Mouse (Mus musculus) kidney, embryonic 14.5 days (tissue): ENCODE measurements around the gene Krcc1. TPM values are rescaled to one million over a fixed set of nuclear protein-coding genes. Genes with fewer than 3 reads are reported as not detected.

ENCODE experiments used
- ATAC-seq: fragments of 200-750 bp; cut with Nextera tagmentation; 2 replicates; pipeline ENCODE4 v1.8.0; 2017; ENCODE audit warnings: moderate number of reproducible peaks, mild to moderate bottlenecking, moderate TSS enrichment, moderate library complexity; ENCODE audit not compliant: low FRiP score, low TSS enrichment
- H3K27ac ChIP-seq: fragments of 300-500 bp; sonication (generic); 2 replicates; pipeline ENCODE4 v1.5.1; 2014; ENCODE audit warnings: low read depth, mild to moderate bottlenecking, low read length, moderate library complexity, mixed read lengths
- H3K27me3 ChIP-seq: fragments of 300-500 bp; sonication (generic); 2 replicates; pipeline ENCODE4 v1.6.1; 2014; ENCODE audit warnings: mild to moderate bottlenecking, low read length; ENCODE audit not compliant: control insufficient read depth, insufficient read depth
- H3K36me3 ChIP-seq: fragments of 300-500 bp; sonication (generic); 2 replicates; pipeline ENCODE4 v1.6.1; 2014; ENCODE audit warnings: low read length, mixed read lengths; ENCODE audit not compliant: control insufficient read depth, insufficient read depth
- H3K4me1 ChIP-seq: fragments of 300-500 bp; sonication (generic); 2 replicates; pipeline ENCODE4 v1.6.1; 2014; ENCODE audit warnings: low read length, mixed read lengths; ENCODE audit not compliant: control insufficient read depth, insufficient read depth
- H3K4me2 ChIP-seq: fragments of 300-500 bp; sonication (generic); replicated peaks from 2 replicates; pipeline ENCODE4 v1.6.1; 2014; ENCODE audit warnings: low read depth, mild to moderate bottlenecking, low read length
- H3K4me3 ChIP-seq: fragments of 300-500 bp; sonication (generic); 2 replicates; pipeline ENCODE4 v1.5.1; 2014; ENCODE audit warnings: mild to moderate bottlenecking, low read length
- H3K9ac ChIP-seq: fragments of 300-500 bp; sonication (generic); 2 replicates; pipeline ENCODE4 v1.6.1; 2014; ENCODE audit warnings: low read depth, mild to moderate bottlenecking, low read length, moderate library complexity
- H3K9me3 ChIP-seq: fragments of 300-500 bp; sonication (generic); 2 replicates; pipeline ENCODE4 v1.6.1; 2016; ENCODE audit warnings: low read length; ENCODE audit not compliant: control insufficient read depth
- WGBS: fragments of 180-500 bp; shearing (Covaris S2); extraction: QIAGEN DNeasy Blood & Tissue Kit; methylation state at CpG from one replicate; pipeline ENCODE4 v1.1.7; 2014; 5-methylcytosine and 5-hydroxymethylcytosine counted together
- polyA plus RNA-seq: library from polyadenylated mRNA; unstranded; fragments of >200 nt; fragmentation: Nextera tagmentation; extraction: Ambion mirVana; gene quantifications from 2 replicates; pipeline ENCODE4 v1.2.1, GENCODE M21; 2014

Gene Krcc1
- polyA plus RNA-seq, 1 experiment from 2014 or later = 53.3 TPM

DNA sequence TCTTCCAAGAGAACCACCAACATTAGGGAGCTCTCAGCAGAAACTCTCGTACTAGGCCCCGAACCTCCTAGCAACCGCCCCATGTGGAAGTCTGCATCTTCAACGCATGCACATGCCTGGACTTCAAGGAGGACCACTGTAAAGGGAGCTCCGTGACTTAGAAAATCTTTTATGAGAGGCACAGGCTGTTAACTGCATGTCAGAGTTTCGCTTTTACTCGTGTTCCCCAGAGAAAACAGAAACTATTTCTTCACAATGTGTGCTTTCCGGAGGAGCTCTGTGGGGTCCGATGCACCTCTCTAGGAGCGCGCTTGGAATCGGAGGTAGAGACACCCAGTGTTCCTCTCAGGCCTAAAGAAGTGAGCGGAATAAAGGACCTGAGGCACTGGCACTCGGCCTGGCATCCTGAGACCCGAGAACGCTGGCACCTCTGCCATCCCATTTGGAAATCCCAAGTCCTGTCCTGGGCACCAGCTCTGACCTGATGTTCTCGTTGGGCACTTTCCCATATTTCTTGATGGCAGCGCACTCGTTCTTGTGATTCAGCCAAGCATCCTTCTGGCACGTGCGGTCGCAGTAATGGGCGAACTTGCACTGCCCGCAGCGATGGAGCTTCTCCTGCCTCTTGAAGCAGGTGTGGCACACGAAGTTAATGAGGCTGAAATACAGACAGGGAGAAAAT lies 32.3 kb upstream of the Krcc1 start:
- Histone ChIP-seq H3K36me3 (no peaks in the 10 kb centered on the region), H3K4me1 (0 out of 2 replicates have a peak, but pooled peaks cover 6% of the 10 kb centered on the region), H3K9me3 (no peaks in the 10 kb centered on the region), H3K27me3 (no peaks in the 10 kb centered on the region), H3K27ac (no peak overlapping the region), H3K9ac (no peak overlapping the region), H3K4me3 (no peak overlapping the region), H3K4me2 (no peak overlapping the region)
- 81% methylated on average over 26 of the region's 26 CpGs for WGBS
- ATAC-seq = no peak

DNA sequence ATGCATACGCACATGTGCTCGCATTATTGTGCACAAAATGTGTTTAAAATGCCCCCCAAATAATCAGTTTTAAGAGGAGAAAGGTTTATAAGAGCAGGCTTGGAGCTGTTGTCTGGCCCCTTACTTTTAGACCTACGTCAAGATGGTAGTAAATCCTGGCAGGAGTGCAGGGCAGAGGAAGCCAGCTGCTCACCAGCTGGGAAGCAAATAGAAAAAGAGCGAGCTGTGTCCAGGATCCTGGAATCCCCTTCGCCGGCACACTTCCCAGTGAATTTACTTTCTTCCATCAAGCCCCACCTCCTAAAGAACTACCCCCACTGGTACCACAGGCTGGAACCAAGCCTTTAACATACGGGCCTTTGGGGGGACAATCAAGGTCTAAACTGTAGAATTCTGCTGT lies 30.6 kb upstream of the Krcc1 start:
- no peak for ATAC-seq
- H3K27ac ChIP-seq = no peak overlapping the region
- no peaks in the 10 kb centered on the region for H3K27me3 ChIP-seq
- H3K4me1 ChIP-seq = 0 out of 2 replicates have a peak, but pooled peaks cover 6% of the 10 kb centered on the region
- H3K36me3 ChIP-seq = no peaks in the 10 kb centered on the region
- no peak overlapping the region for H3K4me2 ChIP-seq
- H3K9ac ChIP-seq = no peak overlapping the region
- 70% methylated on average over 7 of the region's 7 CpGs for WGBS
- no peak overlapping the region for H3K4me3 ChIP-seq
- H3K9me3 ChIP-seq = no peaks in the 10 kb centered on the region

DNA sequence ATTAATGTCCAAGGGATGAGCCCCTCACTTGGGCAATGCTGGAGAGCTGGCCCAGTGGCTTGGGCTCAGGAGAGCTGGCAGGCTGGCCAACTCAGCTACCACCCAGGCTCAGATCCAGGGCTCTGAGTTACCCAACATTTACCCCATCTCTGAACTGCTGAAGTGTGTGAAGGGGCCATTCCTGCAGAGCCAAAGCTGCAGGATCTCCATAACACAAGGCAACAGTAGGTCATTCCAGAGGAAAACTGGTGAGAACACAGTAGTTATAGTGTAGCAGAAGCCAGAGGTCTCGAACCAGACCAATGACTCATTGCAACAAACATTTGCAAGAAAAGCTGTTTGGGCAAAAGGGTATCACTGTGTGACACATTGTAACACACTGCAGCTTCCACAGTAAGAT lies 28.7 kb upstream of the Krcc1 start:
- WGBS = 85% methylated on average over 1 of the region's 1 CpGs
- Histone ChIP-seq H3K4me1 (no peaks in the 10 kb centered on the region), H3K36me3 (no peaks in the 10 kb centered on the region), H3K9me3 (no peaks in the 10 kb centered on the region), H3K27me3 (no peaks in the 10 kb centered on the region), H3K27ac (no peak overlapping the region), H3K4me3 (no peak overlapping the region), H3K9ac (no peak overlapping the region), H3K4me2 (no peak overlapping the region)
- ATAC-seq = no peak

DNA sequence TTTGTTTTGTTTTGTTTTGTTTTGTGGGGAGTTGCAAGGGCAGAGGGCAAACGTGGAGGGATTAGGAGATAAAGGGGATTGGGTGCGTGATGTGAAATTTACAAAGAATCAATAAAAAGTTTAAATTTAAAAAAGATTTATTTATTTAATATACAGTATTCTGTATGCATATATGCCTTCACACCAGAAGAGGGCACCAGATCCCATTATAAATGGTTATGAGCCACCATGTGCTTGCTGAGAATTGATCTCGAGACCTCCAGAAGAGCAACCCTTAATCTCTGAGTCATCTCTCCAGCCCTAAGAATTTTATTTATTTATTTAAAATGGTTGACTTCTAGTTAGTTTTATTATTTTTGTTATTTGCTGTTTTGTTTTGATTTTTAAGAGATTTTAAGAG lies 28.2 kb upstream of the Krcc1 start:
- WGBS = 86% methylated on average over 3 of the region's 3 CpGs
- H3K4me2 ChIP-seq = no peak overlapping the region

DNA sequence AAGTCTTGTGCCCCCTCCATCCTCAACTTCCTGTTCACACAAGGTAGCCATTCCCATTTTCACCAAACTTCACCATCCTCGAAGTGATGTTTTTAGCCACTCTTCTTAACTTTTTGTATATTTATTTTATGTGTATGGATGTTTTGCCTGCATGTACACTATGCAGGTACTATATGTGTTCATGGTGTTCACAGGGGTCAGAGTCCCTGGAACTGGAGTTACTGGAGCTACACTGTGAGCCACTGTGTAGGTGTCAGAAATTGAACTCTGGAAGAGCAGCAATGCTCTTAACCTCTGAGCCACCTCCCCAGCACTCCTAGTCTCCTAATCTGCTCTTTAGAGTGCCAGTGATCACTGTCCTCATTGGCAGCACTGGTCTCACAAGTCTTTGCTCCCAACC lies 23.1 kb upstream of the Krcc1 start:
- no peak for ATAC-seq
- H3K9ac ChIP-seq = no peak overlapping the region
- no peak overlapping the region for H3K4me3 ChIP-seq
- no peak overlapping the region for H3K4me2 ChIP-seq
- H3K9me3 ChIP-seq = no peaks in the 10 kb centered on the region
- H3K27me3 ChIP-seq = no peaks in the 10 kb centered on the region
- no peaks in the 10 kb centered on the region for H3K36me3 ChIP-seq
- H3K4me1 ChIP-seq = no peaks in the 10 kb centered on the region
- no peak overlapping the region for H3K27ac ChIP-seq
- 100% methylated on average over 1 of the region's 1 CpGs for WGBS

More for the DNA sequence above, 28.2 kb upstream of the Krcc1 start:
- no peak for ATAC-seq
- no peak overlapping the region for H3K9ac ChIP-seq
- H3K4me1 ChIP-seq = no peaks in the 10 kb centered on the region
- H3K27me3 ChIP-seq = no peaks in the 10 kb centered on the region
- no peak overlapping the region for H3K4me3 ChIP-seq
- no peaks in the 10 kb centered on the region for H3K36me3 ChIP-seq
- no peak overlapping the region for H3K27ac ChIP-seq
- H3K9me3 ChIP-seq = no peaks in the 10 kb centered on the region

DNA sequence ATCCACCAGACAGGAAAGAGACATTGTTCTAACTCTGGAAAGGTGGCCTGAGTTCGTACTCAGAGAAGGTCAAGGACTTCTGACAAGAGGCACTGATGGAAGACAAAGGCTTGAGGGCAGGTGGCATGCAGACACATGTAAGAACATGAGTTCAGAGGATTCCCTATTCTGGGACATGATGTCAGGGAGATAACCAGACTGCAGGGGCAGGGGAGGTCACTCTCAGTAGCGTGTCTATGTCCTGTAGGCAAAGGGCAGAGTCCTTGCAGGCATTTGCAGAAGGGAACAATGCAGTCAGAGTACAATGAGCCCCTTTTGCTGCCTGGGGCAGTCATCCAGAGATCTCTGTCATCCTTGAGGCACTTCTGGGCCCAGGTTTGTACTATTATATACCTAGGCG lies 21.9 kb upstream of the Krcc1 start:
- no peak for ATAC-seq
- H3K9ac ChIP-seq = no peak overlapping the region
- no peaks in the 10 kb centered on the region for H3K9me3 ChIP-seq
- no peaks in the 10 kb centered on the region for H3K36me3 ChIP-seq
- no peak overlapping the region for H3K4me2 ChIP-seq
- H3K27me3 ChIP-seq = no peaks in the 10 kb centered on the region
- H3K4me3 ChIP-seq = no peak overlapping the region
- no peaks in the 10 kb centered on the region for H3K4me1 ChIP-seq
- 73% methylated on average over 3 of the region's 3 CpGs for WGBS
- no peak overlapping the region for H3K27ac ChIP-seq

DNA sequence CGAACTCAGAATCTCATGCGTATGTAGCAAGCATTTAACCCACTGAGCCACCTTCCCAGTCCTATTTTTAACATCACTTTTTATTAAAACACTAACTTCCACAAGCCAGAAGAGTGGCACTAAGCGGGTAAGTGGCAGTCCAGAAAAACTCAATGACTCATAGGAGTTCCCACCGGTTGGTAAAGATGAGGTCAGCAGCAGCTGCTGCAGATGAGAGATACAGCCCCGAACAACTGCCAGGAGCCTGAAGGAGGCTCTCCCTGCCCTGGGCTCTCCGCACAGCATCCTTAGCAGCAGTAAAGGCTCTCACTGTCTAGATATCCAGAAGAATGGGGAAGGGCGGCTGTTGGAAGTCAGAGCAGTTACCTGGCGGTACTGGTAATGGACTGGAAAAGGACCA lies 20.5 kb upstream of the Krcc1 start:
- no peaks in the 10 kb centered on the region for H3K4me1 ChIP-seq
- H3K9ac ChIP-seq = no peak overlapping the region
- H3K27ac ChIP-seq = no peak overlapping the region
- H3K27me3 ChIP-seq = no peaks in the 10 kb centered on the region
- no peak for ATAC-seq
- no peak overlapping the region for H3K4me3 ChIP-seq
- no peaks in the 10 kb centered on the region for H3K36me3 ChIP-seq
- H3K4me2 ChIP-seq = no peak overlapping the region
- no peaks in the 10 kb centered on the region for H3K9me3 ChIP-seq
- 84% methylated on average over 8 of the region's 8 CpGs for WGBS

DNA sequence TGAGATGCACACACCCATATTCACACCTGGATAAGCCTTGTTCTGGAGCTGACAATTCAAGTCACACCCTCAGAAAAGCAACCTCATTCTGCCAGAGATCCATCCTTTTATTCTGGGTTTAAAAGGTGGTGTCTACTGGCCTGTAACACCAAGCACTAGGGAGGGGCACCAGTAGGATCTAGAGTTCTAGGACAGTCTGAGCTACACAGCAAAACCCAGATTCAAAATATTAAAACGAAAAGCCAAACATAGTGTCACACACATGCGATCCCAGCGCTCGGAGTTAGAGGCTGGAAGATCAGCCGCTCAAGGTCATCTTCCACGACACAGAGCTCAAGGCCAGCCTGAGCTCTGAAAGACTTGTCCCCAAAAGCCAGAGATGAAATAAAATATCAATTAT lies 17.0 kb upstream of the Krcc1 start:
- 90% methylated on average over 6 of the region's 6 CpGs for WGBS
- no peak for ATAC-seq
- H3K9ac ChIP-seq = no peak overlapping the region

DNA sequence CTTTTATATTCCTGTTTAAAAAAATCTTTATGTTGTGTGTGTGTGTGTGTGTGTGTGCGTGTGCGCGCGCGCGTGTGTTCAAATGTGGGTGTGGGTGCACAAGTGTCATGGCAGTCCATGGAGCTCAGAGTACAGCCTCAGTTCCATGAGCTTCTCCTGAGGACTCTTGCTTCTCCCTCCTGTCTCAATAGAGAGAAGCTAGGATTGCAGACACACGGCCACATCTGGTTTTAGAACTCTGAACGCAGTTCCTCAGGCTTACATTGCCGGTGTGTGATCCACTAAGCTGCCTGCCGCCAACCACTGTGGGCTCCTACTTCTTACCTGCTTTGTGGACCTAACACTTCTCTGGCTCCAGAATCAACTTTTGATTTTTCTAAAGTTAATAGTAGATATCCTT lies 15.3 kb upstream of the Krcc1 start:
- WGBS = 90% methylated on average over 10 of the region's 10 CpGs
- no peak overlapping the region for H3K9ac ChIP-seq
- no peaks in the 10 kb centered on the region for H3K4me1 ChIP-seq
- no peak for ATAC-seq
- H3K9me3 ChIP-seq = no peaks in the 10 kb centered on the region
- no peak overlapping the region for H3K4me3 ChIP-seq
- no peak overlapping the region for H3K4me2 ChIP-seq
- no peak overlapping the region for H3K27ac ChIP-seq
- H3K27me3 ChIP-seq = no peaks in the 10 kb centered on the region
- no peaks in the 10 kb centered on the region for H3K36me3 ChIP-seq

More for the DNA sequence above, 17.0 kb upstream of the Krcc1 start:
- H3K27me3 ChIP-seq = no peaks in the 10 kb centered on the region
- no peak overlapping the region for H3K4me2 ChIP-seq
- no peaks in the 10 kb centered on the region for H3K4me1 ChIP-seq
- H3K4me3 ChIP-seq = no peak overlapping the region
- H3K9me3 ChIP-seq = no peaks in the 10 kb centered on the region
- no peak overlapping the region for H3K27ac ChIP-seq
- H3K36me3 ChIP-seq = no peaks in the 10 kb centered on the region
